Mouse (Mus musculus): ENCODE data around the gene Grk5.
"Not testable (repeated sequence)": the region's sequence is repeated elsewhere in the genome, so short reads cannot be mapped to it uniquely, and the experiment has no call there.

Gene Grk5

DNA sequence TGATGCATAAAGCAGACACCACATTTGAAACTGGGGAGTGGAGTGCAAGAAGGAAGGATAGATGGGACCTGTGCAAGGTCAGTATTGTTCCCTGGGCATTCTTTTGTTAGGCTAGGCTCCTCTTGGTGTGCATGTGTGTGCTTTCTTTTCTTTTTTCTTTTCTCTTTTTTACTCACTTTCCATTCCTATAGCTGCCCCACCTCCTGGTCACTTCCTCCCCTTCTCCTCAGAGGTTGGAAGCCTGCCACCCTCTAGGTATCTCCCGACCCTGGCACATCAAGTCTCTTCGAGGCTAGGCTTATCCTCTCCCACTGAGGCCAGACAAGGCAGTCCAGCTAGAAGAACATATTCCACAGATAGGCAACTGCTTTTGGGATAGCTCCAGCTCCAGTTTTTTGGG lies 22.1 kb downstream of the Grk5 start:
- no peak for DNase-seq (ENCODE audit: low spot score)

DNA sequence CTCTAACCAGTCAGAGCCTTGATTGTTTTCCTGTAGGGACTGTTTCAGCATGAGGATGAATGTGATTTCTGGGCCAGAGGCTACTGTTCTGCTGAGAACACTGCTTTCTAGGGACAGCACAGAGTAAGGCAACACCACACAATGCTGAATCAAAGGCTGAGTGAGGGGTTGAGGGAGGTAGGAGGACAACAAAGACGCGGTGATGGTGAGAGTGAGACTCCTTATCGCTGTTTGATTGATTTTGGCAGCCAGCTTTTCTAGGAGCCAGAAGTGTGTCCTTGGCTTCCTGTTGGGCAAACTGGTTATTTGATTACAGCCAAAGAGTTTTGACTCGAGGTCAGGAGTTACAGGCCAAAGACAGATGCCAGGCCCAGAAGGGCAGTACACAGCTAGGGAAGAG lies 25.7 kb downstream of the Grk5 start:
- DNase-seq (ENCODE audit: low spot score) = no peak

- no peak for DNase-seq (ENCODE audit: low spot score)
Measured at GRCm38 (mm10) chr19:60915862-60916261, 26.3 kb downstream of the Grk5 start.

- no peak for DNase-seq (ENCODE audit: low spot score)
Measured at GRCm38 (mm10) chr19:60916869-60917570, 27.5 kb downstream of the Grk5 start.

DNA sequence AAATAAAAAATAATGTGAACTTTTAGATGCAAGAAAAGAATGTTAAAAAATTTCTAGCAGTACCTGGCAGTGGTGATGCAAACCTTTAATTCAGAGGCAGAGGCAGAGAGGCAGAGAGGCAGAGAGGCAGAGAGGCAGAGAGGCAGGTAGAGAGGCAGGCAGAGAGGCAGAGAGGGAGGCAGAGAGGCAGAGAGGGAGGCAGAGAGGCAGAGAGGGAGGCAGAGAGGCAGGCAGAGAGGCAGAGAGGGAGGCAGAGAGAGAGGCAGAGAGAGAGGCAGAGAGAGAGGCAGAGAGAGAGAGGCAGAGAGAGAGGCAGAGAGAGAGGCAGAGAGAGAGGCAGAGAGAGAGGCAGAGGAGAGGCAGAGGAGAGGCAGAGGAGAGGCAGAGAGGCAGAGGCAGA lies 35.0 kb downstream of the Grk5 start:
- not testable (repeated sequence) for DNase-seq (ENCODE audit: low spot score)

DNA sequence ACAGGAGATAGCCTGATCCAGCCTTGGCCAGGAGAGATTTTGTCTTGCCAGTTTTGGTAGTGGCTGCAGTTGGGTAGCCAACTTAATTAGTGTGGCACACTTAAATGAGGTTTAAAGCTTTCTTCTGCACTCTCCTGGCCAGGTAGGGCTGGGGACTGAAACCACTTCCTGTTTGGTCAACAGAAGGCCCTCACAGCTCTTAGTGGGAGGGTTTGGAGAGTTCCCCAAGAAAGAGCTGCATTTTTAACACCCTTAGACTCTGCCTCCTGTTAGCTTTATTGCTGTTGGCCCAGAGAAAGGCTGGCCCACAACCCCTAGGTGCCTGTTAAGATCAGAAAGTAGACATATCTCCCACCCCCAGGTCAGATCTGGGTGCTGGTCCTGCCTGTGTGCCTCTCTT lies 45.5 kb downstream of the Grk5 start:
- no peak for DNase-seq (ENCODE audit: low spot score)

DNA sequence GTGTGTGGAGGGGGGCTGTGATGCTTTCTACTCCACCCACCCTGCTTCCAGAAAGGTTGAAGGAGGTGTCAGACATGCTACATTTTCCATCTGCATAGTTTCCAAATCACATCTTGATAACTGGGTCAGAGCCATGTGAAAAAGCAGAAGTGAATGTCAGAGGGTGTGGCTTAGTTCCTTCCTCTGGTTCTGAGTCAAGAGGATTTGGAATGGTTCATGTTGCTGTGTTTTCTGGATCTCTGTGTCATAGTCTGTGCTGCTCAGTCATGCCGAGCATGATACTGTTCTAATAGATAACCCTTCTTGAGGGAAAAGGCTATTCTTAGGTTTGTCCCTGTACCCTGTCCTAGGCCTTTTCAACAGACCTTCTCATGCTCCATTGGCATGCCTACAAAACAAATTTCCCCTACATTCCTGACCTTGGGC lies 50.4 kb downstream of the Grk5 start:
- no peak for DNase-seq (ENCODE audit: low spot score)

- no peak for DNase-seq (ENCODE audit: low spot score)
Measured at GRCm38 (mm10) chr19:60940866-60941265, 51.3 kb downstream of the Grk5 start.

DNA sequence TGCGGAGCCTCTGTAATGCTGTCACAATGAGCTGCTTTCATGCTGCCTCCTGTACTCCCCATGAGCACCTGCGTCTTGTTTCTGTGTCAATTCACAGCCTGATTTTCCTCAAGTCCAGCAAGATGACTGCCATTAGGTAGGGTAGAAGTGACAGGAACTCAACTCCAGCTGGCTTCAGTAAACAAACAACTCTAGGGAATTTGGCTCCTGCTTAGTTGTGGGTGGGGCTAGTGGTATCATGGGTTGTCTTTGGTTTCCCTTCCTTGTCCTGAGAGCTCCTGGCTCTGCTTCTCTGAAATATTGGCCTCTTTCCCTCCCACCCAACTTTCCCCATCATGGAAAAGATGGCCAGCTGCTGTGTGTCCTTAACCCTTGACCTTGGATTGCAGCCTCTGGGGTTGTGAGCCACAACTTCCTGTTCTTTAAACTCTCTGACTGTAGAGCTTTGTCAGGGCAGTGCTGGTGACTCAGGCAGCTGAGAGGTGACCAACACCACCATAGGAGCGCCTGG lies 56.3 kb downstream of the Grk5 start:
- DNase-seq (ENCODE audit: low spot score) = no peak

DNA sequence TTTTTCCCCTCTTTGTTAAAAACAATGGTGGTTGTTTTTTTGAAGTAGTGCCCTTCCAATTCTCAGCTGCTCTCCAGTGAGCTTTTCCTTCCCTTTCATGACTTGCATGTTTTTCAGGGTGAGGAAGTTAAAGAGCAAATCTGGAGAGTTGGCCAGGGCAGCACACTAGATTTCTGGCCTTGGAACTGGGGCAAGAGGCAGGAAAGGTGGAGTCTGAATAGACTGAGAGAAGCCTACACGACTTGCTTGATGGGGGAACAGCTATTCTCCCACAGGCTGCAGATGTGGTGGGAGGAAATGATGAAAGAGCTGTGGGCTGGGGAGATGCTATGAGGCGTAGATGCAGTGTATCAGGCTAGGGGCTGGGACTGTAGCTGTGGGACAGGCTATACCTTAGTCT lies 57.1 kb downstream of the Grk5 start:
- no peak for DNase-seq (ENCODE audit: low spot score)

DNA sequence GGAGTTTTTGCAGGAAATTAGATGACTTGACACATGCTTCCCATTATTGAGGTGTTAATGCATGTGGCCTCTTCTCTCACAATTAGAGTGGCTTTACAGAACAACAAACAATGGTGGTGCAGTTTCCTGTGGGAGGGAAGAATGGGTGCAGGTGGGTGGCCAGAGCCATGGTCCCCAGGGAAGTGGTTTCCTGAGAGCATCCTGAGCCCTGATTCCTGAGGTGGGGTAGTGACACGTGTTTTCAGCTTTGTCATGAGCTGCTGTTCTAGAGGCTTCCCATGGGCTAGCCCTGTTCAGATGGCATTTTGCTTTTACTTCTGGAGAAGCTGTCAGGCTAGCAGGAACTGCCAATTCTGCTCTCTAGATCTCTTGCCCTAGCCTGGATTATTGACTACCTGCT lies 59.4 kb downstream of the Grk5 start:
- no peak for DNase-seq (ENCODE audit: low spot score)

- no peak for DNase-seq (ENCODE audit: low spot score)
Measured at GRCm38 (mm10) chr19:60950056-60950869, 60.7 kb downstream of the Grk5 start.

DNA sequence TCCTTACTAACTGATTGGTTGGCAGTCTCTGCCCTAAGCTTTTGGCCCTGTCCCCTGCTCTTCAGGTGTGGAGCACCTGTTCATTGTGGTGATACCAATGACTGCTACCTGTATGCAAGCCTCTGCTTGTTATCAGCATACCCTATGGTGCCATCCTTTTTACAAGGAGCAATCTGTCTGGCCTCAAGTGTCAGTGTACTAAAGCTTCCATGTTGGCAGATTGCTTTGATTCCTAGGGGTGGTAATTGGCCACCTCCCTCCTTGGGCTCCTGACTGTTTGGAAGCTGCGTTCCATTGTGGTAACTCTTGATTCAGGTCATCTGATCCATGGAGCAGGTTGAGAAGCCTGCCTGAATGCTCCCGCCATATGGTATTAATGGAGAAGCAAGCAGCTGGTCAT lies 65.6 kb downstream of the Grk5 start:
- no peak for DNase-seq (ENCODE audit: low spot score)

GRCm38 (mm10) chr19:60955712-60956111 lies 66.2 kb downstream of the Grk5 start:
- DNase-seq (ENCODE audit: low spot score) = no peak

- no peak for DNase-seq (ENCODE audit: low spot score)
Measured at GRCm38 (mm10) chr19:60956198-60956750, 66.7 kb downstream of the Grk5 start.

GRCm38 (mm10) chr19:60959706-60960230 lies 70.2 kb downstream of the Grk5 start:
- no peak for DNase-seq (ENCODE audit: low spot score)

- no peak for DNase-seq (ENCODE audit: low spot score)
Measured at GRCm38 (mm10) chr19:60962358-60963061, 73.0 kb downstream of the Grk5 start.

DNA sequence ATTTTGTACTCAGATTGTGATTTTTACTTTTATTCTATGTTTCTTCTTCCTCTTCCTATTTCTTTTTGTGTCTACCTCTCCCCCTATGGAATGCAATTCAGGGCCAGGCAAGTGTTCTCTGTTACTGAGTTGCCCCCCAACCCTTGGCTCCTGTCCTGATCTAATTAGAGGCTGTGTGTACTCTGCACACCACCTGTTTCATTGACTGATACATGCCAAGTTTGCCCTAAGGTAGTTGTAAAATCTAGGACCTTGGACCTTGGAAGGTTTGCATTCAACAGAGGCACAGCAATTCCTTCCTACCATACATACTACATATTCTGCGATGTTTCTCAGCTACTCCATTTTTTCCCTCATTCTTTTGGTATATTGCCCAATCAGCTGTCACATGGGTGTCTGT lies 78.4 kb downstream of the Grk5 start:
- no peak for DNase-seq (ENCODE audit: low spot score)

GRCm38 (mm10) chr19:60970406-60970805 lies 80.9 kb downstream of the Grk5 start:
- no peak for DNase-seq (ENCODE audit: low spot score)

GRCm38 (mm10) chr19:60971598-60971997 lies 82.0 kb downstream of the Grk5 start:
- no peak for DNase-seq (ENCODE audit: low spot score)

DNA sequence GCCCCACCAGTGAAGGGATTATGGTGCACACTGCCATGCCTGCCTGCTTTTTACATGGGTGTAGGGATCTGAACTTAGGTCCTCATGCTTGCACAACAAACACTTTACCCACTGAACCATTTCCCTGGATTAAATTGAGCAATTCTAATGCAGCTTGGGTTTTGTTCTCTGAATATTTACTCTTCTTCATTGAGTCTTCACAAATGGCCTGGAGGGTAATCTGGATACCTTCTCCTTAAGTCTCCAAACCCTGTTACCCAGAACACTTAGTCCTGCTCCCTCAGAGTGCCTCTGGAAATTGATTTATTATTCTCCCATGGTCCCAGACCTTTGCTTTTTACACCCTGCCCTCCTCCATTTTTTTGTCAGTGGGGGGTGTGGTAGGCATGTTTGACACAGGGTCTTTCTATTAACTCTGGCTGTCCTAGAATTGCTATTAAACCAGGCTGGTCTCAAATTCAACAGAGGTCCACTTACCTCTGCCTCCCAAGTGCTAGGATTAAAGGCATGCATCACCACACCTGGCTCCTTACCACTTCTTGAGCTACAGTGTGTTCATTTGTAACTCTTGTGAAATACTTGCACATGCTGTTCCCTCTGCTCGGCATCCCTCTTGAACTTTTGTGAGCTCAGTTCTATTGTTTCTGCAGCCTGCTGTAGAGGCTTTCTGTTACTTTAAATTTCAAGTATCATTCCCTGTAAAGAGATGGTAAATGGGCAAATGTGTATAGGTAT lies 82.9 kb downstream of the Grk5 start:
- no peak for DNase-seq (ENCODE audit: low spot score)
